Mouse (Mus musculus): ENCODE results near the gene Dll3. TPM values are rescaled to one million over a fixed set of nuclear protein-coding genes. Genes with fewer than 3 reads are reported as not detected.
A peak's percentile ranks its signal among the peaks of the same experiment; 100 is the strongest.

Dll3 gene
- polyA plus RNA-seq, 1 experiment from 2014 or later, result 1.4 TPM

DNA sequence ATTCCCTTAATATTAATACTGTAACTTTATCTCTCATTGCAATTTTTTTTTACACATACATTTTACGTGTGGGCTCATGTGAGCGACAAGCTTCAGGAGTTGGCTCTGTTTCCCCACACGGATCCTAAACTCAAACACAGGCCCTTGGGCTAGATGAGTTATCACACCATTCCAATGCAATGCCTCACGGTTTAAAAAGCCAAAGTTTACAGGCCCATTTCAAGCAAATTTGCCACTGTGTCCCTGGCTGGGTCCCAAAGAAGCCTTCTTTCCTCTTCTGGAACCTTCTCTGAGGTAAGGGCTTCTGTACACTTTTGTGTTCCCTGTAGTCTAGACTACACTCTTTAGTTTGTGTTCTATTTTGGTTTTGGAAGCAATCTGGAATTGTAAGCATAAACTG lies 32.5 kb upstream of the Dll3 start:
- Histone ChIP-seq H3K9ac (peak overlapping the region; percentile 43; the same call in 1 of the 2 replicates), H3K27me3 (no peaks in the 10 kb centered on the region), H3K9me3 (no peaks in the 10 kb centered on the region), H3K4me1 (peaks cover 20% of the 10 kb centered on the region), H3K27ac (no peak overlapping the region), H3K4me3 (no peak overlapping the region), H3K36me3 (peaks cover 37% of the 10 kb centered on the region), H3K4me2 (replicated peaks) (no peak overlapping the region)
- no peak for ATAC-seq (ENCODE audit: low FRiP score, low read depth)
- 87% methylated on average over 4 of the region's 4 CpGs for WGBS

DNA sequence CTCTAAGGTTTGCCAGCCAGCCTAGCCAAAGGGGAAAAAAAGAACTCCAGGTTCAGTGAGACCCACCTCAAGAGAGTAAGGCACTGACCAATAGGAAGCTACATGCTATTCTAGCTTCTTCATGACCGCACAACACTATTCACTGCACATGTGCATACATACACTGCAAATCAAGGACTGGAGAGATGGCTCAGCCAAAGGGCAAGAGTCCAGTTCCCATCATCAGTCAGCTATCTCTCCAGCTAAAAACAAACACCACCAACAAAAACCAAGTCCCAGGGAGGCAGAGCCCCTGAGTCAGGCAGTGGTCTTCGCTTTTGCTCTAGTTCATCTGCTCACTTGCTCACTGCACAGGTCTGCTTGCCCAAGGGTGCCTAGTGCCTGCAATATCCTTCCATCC lies 26.2 kb upstream of the Dll3 start:
- Histone ChIP-seq H3K36me3 (peaks cover 84% of the 10 kb centered on the region), H3K9ac (no peak overlapping the region), H3K4me1 (no peaks in the 10 kb centered on the region), H3K9me3 (no peaks in the 10 kb centered on the region), H3K4me2 (replicated peaks) (no peak overlapping the region), H3K27me3 (no peaks in the 10 kb centered on the region), H3K4me3 (no peak overlapping the region), H3K27ac (no peak overlapping the region)
- no peak for ATAC-seq (ENCODE audit: low FRiP score, low read depth)
- 96% methylated on average over 2 of the region's 2 CpGs for WGBS

DNA sequence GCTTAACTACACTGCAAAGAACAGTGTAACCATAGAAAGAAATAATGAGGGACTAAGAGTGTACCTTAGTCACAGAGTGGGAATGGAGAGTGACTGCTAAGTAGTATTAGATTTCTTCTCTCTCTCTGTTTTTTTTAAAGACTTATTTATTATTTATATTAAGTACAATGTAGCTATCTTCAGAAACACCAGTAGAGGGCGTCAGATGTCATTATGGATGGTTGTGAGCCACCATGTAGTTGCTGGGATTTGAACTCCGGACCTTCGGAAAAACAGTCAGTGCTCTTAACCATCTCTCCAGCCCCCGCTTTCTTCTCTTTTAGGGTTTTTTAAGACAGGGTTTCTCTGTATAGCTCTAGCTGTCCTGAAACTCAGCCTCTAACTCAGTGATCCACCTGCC lies 24.4 kb upstream of the Dll3 start:
- no peaks in the 10 kb centered on the region for H3K4me1 ChIP-seq
- peaks cover 98% of the 10 kb centered on the region for H3K36me3 ChIP-seq
- no peak overlapping the region for H3K4me3 ChIP-seq
- no peaks in the 10 kb centered on the region for H3K9me3 ChIP-seq
- whole genome bisulfite sequencing, result 78% methylated on average over 4 of the region's 4 CpGs
- H3K9ac ChIP-seq, result no peak overlapping the region
- H3K27me3 ChIP-seq, result no peaks in the 10 kb centered on the region
- H3K27ac ChIP-seq, result no peak overlapping the region
- no peak for ATAC-seq (ENCODE audit: low FRiP score, low read depth)
- no peak overlapping the region for H3K4me2 ChIP-seq (replicated peaks)

DNA sequence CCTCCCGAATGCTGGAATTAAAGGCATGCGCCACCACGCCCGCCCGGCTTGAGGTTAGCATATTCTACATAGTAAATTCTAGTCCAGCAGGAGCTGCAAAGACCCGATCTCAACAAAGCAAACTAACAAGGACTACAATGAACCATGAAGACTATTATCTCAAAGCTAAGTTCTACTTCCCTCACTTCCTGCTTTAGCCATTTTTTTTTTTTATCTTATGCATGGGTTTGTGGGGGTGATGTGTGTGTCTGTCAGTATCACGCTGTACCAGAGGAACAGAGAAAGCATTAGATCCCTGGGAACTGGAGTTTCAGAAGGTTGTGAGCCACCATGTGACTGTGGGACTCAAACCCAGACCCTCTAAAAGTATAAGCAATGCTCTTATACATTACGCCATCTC lies 23.3 kb upstream of the Dll3 start:
- Histone ChIP-seq H3K9ac (no peak overlapping the region), H3K27me3 (no peaks in the 10 kb centered on the region), H3K4me1 (no peaks in the 10 kb centered on the region), H3K4me2 (replicated peaks) (no peak overlapping the region), H3K27ac (no peak overlapping the region), H3K4me3 (no peak overlapping the region), H3K9me3 (no peaks in the 10 kb centered on the region), H3K36me3 (peaks cover 98% of the 10 kb centered on the region)
- no peak for ATAC-seq (ENCODE audit: low FRiP score, low read depth)
- 97% methylated on average over 8 of the region's 8 CpGs for WGBS

DNA sequence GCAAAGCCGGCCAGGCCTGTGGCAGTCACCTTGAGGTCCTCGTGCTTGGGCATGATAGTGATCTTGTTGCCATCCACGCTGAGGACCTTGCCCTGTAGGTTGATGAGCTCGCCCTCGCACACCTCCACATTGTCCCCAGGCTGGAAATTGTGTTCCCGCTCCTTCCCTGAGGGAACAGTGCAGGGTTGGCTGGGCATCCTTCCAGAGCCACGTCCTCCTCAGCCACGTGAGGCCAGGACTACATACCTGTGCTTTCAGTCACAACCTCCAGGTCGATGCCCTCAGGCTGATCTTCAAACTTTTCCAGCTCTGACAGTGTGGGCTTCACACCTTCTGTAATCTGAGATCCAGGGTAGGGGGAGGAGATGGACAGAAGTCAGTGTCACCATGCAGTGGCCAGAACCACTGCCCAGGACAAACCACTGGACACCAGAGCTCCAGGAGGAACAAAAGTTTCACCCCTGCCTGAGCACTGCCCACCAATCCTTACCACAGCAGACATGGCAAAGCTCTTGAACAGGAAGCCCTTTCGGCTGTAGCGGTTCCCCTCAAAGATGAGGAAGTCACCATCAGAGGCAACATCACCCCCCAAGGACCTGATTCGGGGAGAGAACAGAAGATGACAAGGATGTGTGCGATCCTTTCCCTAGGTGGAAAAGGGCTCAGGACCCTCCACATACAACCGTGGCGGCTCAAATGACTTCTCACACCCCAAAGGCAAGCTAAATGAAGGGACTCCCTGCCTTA lies 20.1 kb upstream of the Dll3 start:
- WGBS, result 92% methylated on average over 15 of the region's 15 CpGs
- no peak overlapping the region for H3K4me3 ChIP-seq
- ATAC-seq (ENCODE audit: low FRiP score, low read depth), result no peak
- H3K9ac ChIP-seq, result no peak overlapping the region
- H3K27me3 ChIP-seq, result no peaks in the 10 kb centered on the region
- no peaks in the 10 kb centered on the region for H3K4me1 ChIP-seq
- H3K4me2 ChIP-seq (replicated peaks), result no peak overlapping the region
- H3K27ac ChIP-seq, result no peak overlapping the region
- no peaks in the 10 kb centered on the region for H3K9me3 ChIP-seq
- peaks cover 100% of the 10 kb centered on the region for H3K36me3 ChIP-seq

DNA sequence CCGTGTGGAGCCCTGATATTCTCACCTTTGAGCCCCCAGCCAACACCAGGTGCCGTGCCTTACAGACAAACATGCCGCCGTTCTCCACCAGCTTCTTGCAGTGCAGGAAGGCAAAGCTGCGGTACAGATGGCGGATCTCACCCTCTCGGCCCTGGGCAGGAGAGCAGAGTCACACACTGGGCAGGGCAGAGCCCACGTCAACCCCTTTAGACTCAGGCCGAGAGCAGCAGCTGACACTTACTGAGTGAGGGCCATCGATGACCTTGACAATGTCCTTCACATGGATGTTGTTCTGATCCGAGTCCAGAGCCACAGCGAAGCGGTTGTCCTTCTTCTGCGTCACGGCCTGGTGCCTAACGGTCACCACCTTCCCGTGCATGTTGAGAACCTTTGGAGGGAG lies 16.7 kb upstream of the Dll3 start:
- no peak overlapping the region for H3K4me3 ChIP-seq
- no peak overlapping the region for H3K9ac ChIP-seq
- no peak overlapping the region for H3K4me2 ChIP-seq (replicated peaks)
- H3K36me3 ChIP-seq, result peaks cover 99% of the 10 kb centered on the region
- no peaks in the 10 kb centered on the region for H3K4me1 ChIP-seq
- 94% methylated on average over 17 of the region's 17 CpGs for WGBS
- no peak overlapping the region for H3K27ac ChIP-seq
- no peaks in the 10 kb centered on the region for H3K27me3 ChIP-seq
- ATAC-seq (ENCODE audit: low FRiP score, low read depth), result no peak
- H3K9me3 ChIP-seq, result no peaks in the 10 kb centered on the region

DNA sequence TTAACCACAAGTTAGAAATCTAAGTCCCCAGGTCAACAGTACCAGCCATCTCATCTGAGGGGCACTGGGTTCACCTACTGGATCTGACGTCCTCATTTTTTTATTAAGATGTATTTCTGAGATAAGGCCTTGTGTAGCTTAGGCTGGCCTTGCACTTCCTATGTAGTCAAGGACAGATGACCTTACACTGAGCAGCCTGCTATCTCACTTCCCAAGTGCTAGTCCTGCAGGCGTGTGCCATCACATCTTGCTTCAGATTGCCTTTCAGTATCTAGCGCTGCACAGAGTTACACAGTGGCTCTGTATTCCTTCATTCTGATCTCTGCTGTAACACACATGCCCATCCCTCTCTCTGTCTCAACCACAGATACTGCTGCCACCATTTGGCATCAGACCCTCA lies 16.0 kb upstream of the Dll3 start:
- H3K27ac ChIP-seq, result no peak overlapping the region
- H3K9me3 ChIP-seq, result no peaks in the 10 kb centered on the region
- no peak overlapping the region for H3K4me3 ChIP-seq
- no peak for ATAC-seq (ENCODE audit: low FRiP score, low read depth)
- H3K9ac ChIP-seq, result no peak overlapping the region
- H3K4me2 ChIP-seq (replicated peaks), result no peak overlapping the region
- 83% methylated on average over 3 of the region's 3 CpGs for WGBS
- no peaks in the 10 kb centered on the region for H3K4me1 ChIP-seq
- peaks cover 92% of the 10 kb centered on the region for H3K36me3 ChIP-seq
- H3K27me3 ChIP-seq, result no peaks in the 10 kb centered on the region

DNA sequence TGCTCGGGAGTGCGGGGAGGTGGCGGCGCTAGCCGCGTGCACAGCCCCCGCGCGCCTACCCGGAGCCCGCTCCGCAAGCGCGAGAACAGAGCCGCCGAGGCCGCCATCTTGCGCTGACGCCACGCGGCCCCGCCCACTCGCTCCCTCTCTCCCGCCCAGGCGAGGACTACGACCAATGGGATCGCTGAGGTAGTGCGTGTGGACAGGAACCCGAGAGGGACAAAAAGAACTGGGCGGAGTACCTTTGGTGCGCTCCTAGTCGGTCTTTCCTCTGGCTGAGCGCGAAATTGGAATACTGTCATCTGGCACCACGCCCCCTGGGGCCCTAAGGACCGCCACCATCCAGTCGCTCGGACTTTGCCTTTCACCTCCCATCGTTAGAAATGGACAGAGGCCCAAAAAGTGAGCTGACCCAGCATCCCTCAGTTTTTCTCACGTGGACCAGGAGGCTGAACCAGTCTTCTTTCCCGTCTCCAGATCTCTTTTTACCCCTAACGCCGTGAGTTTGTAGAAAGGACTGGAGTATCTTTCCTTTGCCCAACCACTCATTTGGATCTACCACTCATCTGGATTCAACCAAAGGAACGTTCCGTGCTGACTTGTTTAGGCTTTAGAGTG lies 10.0 kb upstream of the Dll3 start, which contains the start of gene Timm50:
Gene Timm50 (minus strand): TSS at position 147 of the 618 bp plus-strand sequence.
- Histone ChIP-seq H3K9ac (peak within 1 kb of the TSS; percentile 91), H3K4me3 (peak within 1 kb of the TSS; percentile 92)
- ATAC-seq (ENCODE audit: low FRiP score, low read depth), result peak; percentile 98

DNA sequence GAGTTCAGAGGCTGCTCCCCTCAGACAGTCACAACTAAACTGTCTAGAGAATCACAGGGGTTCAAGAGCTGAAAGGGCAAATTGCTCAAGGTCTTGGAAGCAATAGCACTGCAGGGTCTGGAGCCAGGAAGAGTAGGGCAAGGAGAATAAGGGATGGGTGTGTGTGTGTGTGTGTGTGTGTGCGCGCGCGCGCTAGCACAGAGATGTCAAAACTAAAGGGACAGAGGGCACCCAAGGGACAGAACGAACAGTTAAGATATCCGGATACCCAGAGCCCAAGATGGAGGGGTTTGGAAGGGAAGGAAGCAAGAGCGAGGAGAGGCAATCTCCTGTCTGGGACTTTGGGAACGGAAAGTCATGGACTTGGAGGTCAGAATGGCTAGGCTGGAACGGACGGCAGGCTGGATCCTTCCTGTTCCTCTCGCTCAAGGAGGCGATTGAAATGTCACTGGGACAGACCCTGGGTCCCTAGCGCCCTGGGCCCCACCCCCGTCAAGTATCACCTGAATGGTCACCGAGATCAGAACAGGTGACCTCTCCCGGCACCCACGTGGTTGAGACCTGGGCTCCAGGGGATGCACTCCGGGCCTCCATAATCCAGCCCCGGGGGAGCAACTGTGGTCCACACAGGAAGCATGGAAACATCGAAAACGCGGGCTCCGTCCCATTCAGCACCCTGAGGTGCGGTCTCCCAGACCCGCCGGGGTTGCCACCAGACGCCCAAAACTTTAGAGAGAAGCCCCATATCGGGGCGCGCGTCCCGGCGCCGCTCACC lies 9.3 kb upstream of the Dll3 start:
- 6% methylated on average over 35 of the region's 35 CpGs for WGBS
- H3K4me3 ChIP-seq, result peak overlapping the region; percentile 92
- H3K27me3 ChIP-seq, result no peaks in the 10 kb centered on the region
- H3K9ac ChIP-seq, result peak overlapping the region; percentile 91
- ATAC-seq (ENCODE audit: low FRiP score, low read depth), result peak; percentile 51
- peaks cover 66% of the 10 kb centered on the region for H3K36me3 ChIP-seq
- H3K4me2 ChIP-seq (replicated peaks), result peak overlapping the region; percentile 90
- H3K9me3 ChIP-seq, result no peaks in the 10 kb centered on the region
- peaks cover 19% of the 10 kb centered on the region for H3K4me1 ChIP-seq
- H3K27ac ChIP-seq, result no peak overlapping the region

More for the DNA sequence above, 10.0 kb upstream of the Dll3 start, which contains the start of gene Timm50:
- Histone ChIP-seq H3K4me1 (peaks cover 19% of the 10 kb centered on the region), H3K27ac (no peak within 1 kb of the TSS), H3K36me3 (peaks cover 66% of the 10 kb centered on the region), H3K27me3 (no peaks in the 10 kb centered on the region), H3K4me2 (replicated peaks) (peak within 1 kb of the TSS; percentile 90), H3K9me3 (no peaks in the 10 kb centered on the region)
- WGBS, result under 1% methylated on average over 41 of the region's 45 CpGs

DNA sequence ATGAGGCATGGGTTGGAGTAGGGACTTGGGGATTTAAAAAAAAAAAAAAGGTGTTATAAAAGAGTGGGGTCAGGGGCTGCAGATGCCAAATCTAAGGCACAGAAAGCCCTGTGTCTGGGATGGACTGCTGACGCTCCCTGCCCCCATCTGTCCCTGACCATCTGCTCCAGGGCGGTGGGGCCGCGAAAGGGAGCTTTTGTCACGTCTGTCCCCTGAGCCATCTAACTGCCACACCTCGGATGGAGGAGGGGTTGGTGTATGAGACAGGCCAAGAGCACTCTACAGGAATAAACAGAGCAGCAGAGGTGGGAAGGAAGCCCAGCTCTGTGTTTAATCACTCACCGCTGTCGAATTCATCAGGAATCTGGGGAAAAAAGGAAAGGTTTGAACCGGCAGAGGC lies 7.7 kb upstream of the Dll3 start:
- peaks cover 66% of the 10 kb centered on the region for H3K36me3 ChIP-seq
- H3K27ac ChIP-seq, result no peak overlapping the region
- no peak overlapping the region for H3K4me2 ChIP-seq (replicated peaks)
- H3K4me1 ChIP-seq, result peaks cover 19% of the 10 kb centered on the region
- H3K27me3 ChIP-seq, result no peaks in the 10 kb centered on the region
- WGBS, result 35% methylated on average over 9 of the region's 9 CpGs
- H3K4me3 ChIP-seq, result no peak overlapping the region
- no peak for ATAC-seq (ENCODE audit: low FRiP score, low read depth)
- H3K9me3 ChIP-seq, result no peaks in the 10 kb centered on the region
- H3K9ac ChIP-seq, result no peak overlapping the region; the same call in 1 of the 2 replicates

DNA sequence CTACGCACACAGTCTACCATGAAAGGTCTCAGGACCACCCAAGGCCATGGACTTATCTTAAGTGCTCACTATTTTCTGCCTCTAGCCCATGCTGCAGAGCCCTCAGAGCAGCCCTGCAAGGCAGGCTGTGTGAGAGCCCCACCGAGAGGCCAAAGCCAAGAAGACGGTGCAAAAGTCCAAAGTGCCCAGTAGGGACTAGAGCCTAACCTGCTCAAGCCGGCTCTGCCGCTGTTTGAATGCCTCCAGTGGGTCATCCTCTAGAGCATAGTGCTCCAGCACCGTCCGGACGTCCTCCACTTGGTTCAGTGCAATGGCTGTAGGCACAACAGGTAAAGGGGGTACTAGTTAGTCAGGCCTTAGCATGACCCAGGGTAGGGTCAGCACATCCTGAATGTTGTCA lies 4.2 kb upstream of the Dll3 start:
- H3K9me3 ChIP-seq, result no peaks in the 10 kb centered on the region
- no peak for ATAC-seq (ENCODE audit: low FRiP score, low read depth)
- WGBS, result 99% methylated on average over 8 of the region's 8 CpGs

DNA sequence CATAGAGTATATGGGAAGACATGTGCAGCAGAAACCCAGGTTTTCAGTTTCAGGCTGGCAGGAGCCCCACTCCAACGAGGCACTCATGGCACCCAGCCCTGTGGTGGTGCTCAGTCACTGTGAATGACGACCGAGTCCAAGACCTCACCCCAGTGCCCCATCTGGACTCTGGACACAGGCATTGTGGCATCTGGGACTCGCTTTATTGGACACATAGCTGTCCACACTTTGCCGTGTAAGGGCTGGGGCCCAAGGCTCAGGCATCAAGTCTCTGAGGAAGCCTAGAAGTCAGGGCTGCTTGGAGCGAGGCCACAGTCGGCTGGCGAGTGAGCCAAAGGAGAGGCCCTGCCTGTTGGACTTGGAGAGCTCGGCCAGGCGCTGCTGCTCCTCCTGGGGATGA lies 3.6 kb upstream of the Dll3 start:
- 91% methylated on average over 10 of the region's 10 CpGs for WGBS
- ATAC-seq (ENCODE audit: low FRiP score, low read depth), result no peak

More for the DNA sequence above, 4.2 kb upstream of the Dll3 start:
- no peak overlapping the region for H3K27ac ChIP-seq
- H3K36me3 ChIP-seq, result peaks cover 59% of the 10 kb centered on the region
- peaks cover 17% of the 10 kb centered on the region for H3K27me3 ChIP-seq
- H3K9ac ChIP-seq, result no peak overlapping the region
- H3K4me1 ChIP-seq, result peaks cover 29% of the 10 kb centered on the region
- H3K4me3 ChIP-seq, result no peak overlapping the region
- H3K4me2 ChIP-seq (replicated peaks), result no peak overlapping the region

More for the DNA sequence above, 3.6 kb upstream of the Dll3 start:
- no peak overlapping the region for H3K4me2 ChIP-seq (replicated peaks)
- peaks cover 22% of the 10 kb centered on the region for H3K27me3 ChIP-seq
- peaks cover 59% of the 10 kb centered on the region for H3K36me3 ChIP-seq
- no peaks in the 10 kb centered on the region for H3K9me3 ChIP-seq
- H3K4me3 ChIP-seq, result no peak overlapping the region
- no peak overlapping the region for H3K9ac ChIP-seq
- no peak overlapping the region for H3K27ac ChIP-seq
- H3K4me1 ChIP-seq, result peaks cover 26% of the 10 kb centered on the region
